Mouse (Mus musculus): ENCODE data around the gene Oprm1. TPM values are rescaled to one million over a fixed set of nuclear protein-coding genes. Genes with fewer than 3 reads are reported as not detected.

The Oprm1 gene
- total and polyA plus RNA-seq, 3 experiments, result 0.05 TPM; not detected in 2

GRCm38 (mm10) chr10:6901819-6902393 lies 143.6 kb downstream of the Oprm1 start:
- DNase-seq (ENCODE audit: low spot score) (no peak), ATAC-seq (ENCODE audit: extremely low read depth, insufficient number of reproducible peaks, low FRiP score, poor library complexity, severe bottlenecking) (no peak)
- no peaks in the 10 kb centered on the region for H3K9me3 ChIP-seq (replicated peaks)
- no peaks in the 10 kb centered on the region for H3K36me3 ChIP-seq (replicated peaks)
- H3K4me1 ChIP-seq (ENCODE audit: insufficient read depth, low read depth, low read length), result no peaks in the 10 kb centered on the region
- H3K27me3 ChIP-seq (ENCODE audit: insufficient read depth, low read length), result no peaks in the 10 kb centered on the region
- no peak overlapping the region for H3K4me3 ChIP-seq (ENCODE audit: low read depth, low read length)
- TF ChIP-seq GATA1 (IDR thresholded peaks at IDR 0.05; ENCODE audit: borderline replicate concordance, low read length) (no peak), GATA2 (IDR thresholded peaks at IDR 0.05; ENCODE audit: borderline replicate concordance, low read depth, low read length) (no peak), CTCF (IDR thresholded peaks at IDR 0.05; ENCODE audit: low read depth, low read length) (no peak), POLR2AphosphoS5 (IDR thresholded peaks at IDR 0.05; ENCODE audit: insufficient replicate concordance, low read depth, low read length) (no peak), TAL1 (conservative IDR thresholded peaks at IDR 0.05; ENCODE audit: low read depth, low read length) (no peak)

- no peaks in the 10 kb centered on the region for H3K27me3 ChIP-seq (ENCODE audit: insufficient read depth, low read length)
- DNase-seq (ENCODE audit: low spot score) (no peak), ATAC-seq (ENCODE audit: extremely low read depth, insufficient number of reproducible peaks, low FRiP score, poor library complexity, severe bottlenecking) (no peak)
- H3K4me3 ChIP-seq (ENCODE audit: low read depth, low read length), result no peak overlapping the region
- no peaks in the 10 kb centered on the region for H3K9me3 ChIP-seq (replicated peaks)
- no peaks in the 10 kb centered on the region for H3K4me1 ChIP-seq (ENCODE audit: insufficient read depth, low read depth, low read length)
- no peaks in the 10 kb centered on the region for H3K36me3 ChIP-seq (replicated peaks)
- no peak for TF ChIP-seq GATA1 (IDR thresholded peaks at IDR 0.05; ENCODE audit: borderline replicate concordance, low read length)
- no peak for TF ChIP-seq GATA2 (IDR thresholded peaks at IDR 0.05; ENCODE audit: borderline replicate concordance, low read depth, low read length)
- TF ChIP-seq CTCF (IDR thresholded peaks at IDR 0.05; ENCODE audit: low read depth, low read length), result no peak
- no peak for TF ChIP-seq POLR2AphosphoS5 (IDR thresholded peaks at IDR 0.05; ENCODE audit: insufficient replicate concordance, low read depth, low read length)
- TF ChIP-seq TAL1 (conservative IDR thresholded peaks at IDR 0.05; ENCODE audit: low read depth, low read length), result no peak
Observed at GRCm38 (mm10) chr10:6909763-6910162, 151.5 kb downstream of the Oprm1 start.

- no peak overlapping the region for H3K4me3 ChIP-seq (ENCODE audit: low read depth, low read length)
- H3K27me3 ChIP-seq (ENCODE audit: insufficient read depth, low read length), result no peaks in the 10 kb centered on the region
- no peaks in the 10 kb centered on the region for H3K36me3 ChIP-seq (replicated peaks)
- no peaks in the 10 kb centered on the region for H3K9me3 ChIP-seq (replicated peaks)
- no peak for TF ChIP-seq GATA1 (IDR thresholded peaks at IDR 0.05; ENCODE audit: borderline replicate concordance, low read length)
- no peak for TF ChIP-seq CTCF (IDR thresholded peaks at IDR 0.05; ENCODE audit: low read depth, low read length)
- TF ChIP-seq POLR2AphosphoS5 (IDR thresholded peaks at IDR 0.05; ENCODE audit: insufficient replicate concordance, low read depth, low read length), result no peak
- TF ChIP-seq GATA2 (IDR thresholded peaks at IDR 0.05; ENCODE audit: borderline replicate concordance, low read depth, low read length), result no peak
- TF ChIP-seq TAL1 (conservative IDR thresholded peaks at IDR 0.05; ENCODE audit: low read depth, low read length), result no peak
- DNase-seq (ENCODE audit: low spot score), result no peak
- H3K4me1 ChIP-seq (ENCODE audit: insufficient read depth, low read depth, low read length), result no peaks in the 10 kb centered on the region
- no peak for ATAC-seq (ENCODE audit: extremely low read depth, insufficient number of reproducible peaks, low FRiP score, poor library complexity, severe bottlenecking)
Observed at GRCm38 (mm10) chr10:6915991-6916390, 157.7 kb downstream of the Oprm1 start.

GRCm38 (mm10) chr10:6916545-6917257 lies 158.4 kb downstream of the Oprm1 start:
- DNase-seq (ENCODE audit: low spot score) (no peak), ATAC-seq (ENCODE audit: extremely low read depth, insufficient number of reproducible peaks, low FRiP score, poor library complexity, severe bottlenecking) (no peak)
- H3K4me3 ChIP-seq (ENCODE audit: low read depth, low read length), result no peak overlapping the region
- H3K36me3 ChIP-seq (replicated peaks), result no peaks in the 10 kb centered on the region
- TF ChIP-seq TAL1 (conservative IDR thresholded peaks at IDR 0.05; ENCODE audit: low read depth, low read length), result no peak
- TF ChIP-seq CTCF (IDR thresholded peaks at IDR 0.05; ENCODE audit: low read depth, low read length), result no peak
- TF ChIP-seq GATA1 (IDR thresholded peaks at IDR 0.05; ENCODE audit: borderline replicate concordance, low read length), result no peak
- TF ChIP-seq GATA2 (IDR thresholded peaks at IDR 0.05; ENCODE audit: borderline replicate concordance, low read depth, low read length), result no peak
- TF ChIP-seq POLR2AphosphoS5 (IDR thresholded peaks at IDR 0.05; ENCODE audit: insufficient replicate concordance, low read depth, low read length), result no peak
- H3K9me3 ChIP-seq (replicated peaks), result no peaks in the 10 kb centered on the region
- H3K4me1 ChIP-seq (ENCODE audit: insufficient read depth, low read depth, low read length), result no peaks in the 10 kb centered on the region
- H3K27me3 ChIP-seq (ENCODE audit: insufficient read depth, low read length), result no peaks in the 10 kb centered on the region

GRCm38 (mm10) chr10:6926724-6927123 lies 168.4 kb downstream of the Oprm1 start:
- H3K4me1 ChIP-seq (ENCODE audit: insufficient read depth, low read depth, low read length), result no peaks in the 10 kb centered on the region
- no peaks in the 10 kb centered on the region for H3K36me3 ChIP-seq (replicated peaks)
- no peaks in the 10 kb centered on the region for H3K27me3 ChIP-seq (ENCODE audit: insufficient read depth, low read length)
- DNase-seq (ENCODE audit: low spot score) (no peak), ATAC-seq (ENCODE audit: extremely low read depth, insufficient number of reproducible peaks, low FRiP score, poor library complexity, severe bottlenecking) (no peak)
- H3K4me3 ChIP-seq (ENCODE audit: low read depth, low read length), result no peak overlapping the region
- H3K9me3 ChIP-seq (replicated peaks), result no peaks in the 10 kb centered on the region
- no peak for TF ChIP-seq GATA2 (IDR thresholded peaks at IDR 0.05; ENCODE audit: borderline replicate concordance, low read depth, low read length)
- TF ChIP-seq GATA1 (IDR thresholded peaks at IDR 0.05; ENCODE audit: borderline replicate concordance, low read length), result no peak

- no peaks in the 10 kb centered on the region for H3K36me3 ChIP-seq (replicated peaks)
- no peaks in the 10 kb centered on the region for H3K9me3 ChIP-seq (replicated peaks)
- H3K27me3 ChIP-seq (ENCODE audit: insufficient read depth, low read length), result no peaks in the 10 kb centered on the region
- no peaks in the 10 kb centered on the region for H3K4me1 ChIP-seq (ENCODE audit: insufficient read depth, low read depth, low read length)
- no peak for DNase-seq (ENCODE audit: low spot score)
- ATAC-seq (ENCODE audit: extremely low read depth, insufficient number of reproducible peaks, low FRiP score, poor library complexity, severe bottlenecking), result no peak
- H3K4me3 ChIP-seq (ENCODE audit: low read depth, low read length), result no peak overlapping the region
- TF ChIP-seq TAL1 (conservative IDR thresholded peaks at IDR 0.05; ENCODE audit: low read depth, low read length) (no peak), POLR2AphosphoS5 (IDR thresholded peaks at IDR 0.05; ENCODE audit: insufficient replicate concordance, low read depth, low read length) (no peak), CTCF (IDR thresholded peaks at IDR 0.05; ENCODE audit: low read depth, low read length) (no peak), GATA1 (IDR thresholded peaks at IDR 0.05; ENCODE audit: borderline replicate concordance, low read length) (no peak), GATA2 (IDR thresholded peaks at IDR 0.05; ENCODE audit: borderline replicate concordance, low read depth, low read length) (no peak)
Observed at GRCm38 (mm10) chr10:6927600-6928223, 169.4 kb downstream of the Oprm1 start.

All from G1E (cell line).